10 mouse cellular contexts compared by ENCODE assay signal in genomic region chr8:104032179-104032578, GRCm38 (mm10).
DNase-seq lines count a peak whose midpoint lies in the region; ATAC-seq lines count a peak whose summit lies in the region.
"Had no signal": no experiment of that assay in that cellular context is flagged by ENCODE, and none has a peak within 500 bp of the region (broad histone marks: within the 10 kb centered on the region; RNA-seq: fewer than 3 reads in every experiment).

No protein-coding gene starts in this region.

- intact Hi-C loops in left cerebral cortex, postnatal 14 days (cut with DNase I): loop anchor here (5.0 kb wide), 1 partner anchor 45 kb away; no protein-coding TSS in a partner anchor
- intact Hi-C loops in left cerebral cortex, postnatal 10 days (cut with DNase I): no loop called here

- ATAC-seq in megakaryocyte-erythroid progenitor cell, adult 5-6 weeks (replicated peaks; ENCODE audit: low FRiP score, low TSS enrichment, poor library complexity, severe bottlenecking): 0 out of 2 replicates have a peak, but pooled peaks have one; percentile 53

- peak; percentile 46 to 58 for DNase-seq in cerebellum, postnatal 14 days
- no peak for DNase-seq in cerebellum, adult 11-12 months
- peak; percentile 43 to 60 for DNase-seq in left cerebral cortex, postnatal 14 days (ENCODE audit: low spot score in 2 of 2)
- DNase-seq in left cerebral cortex, postnatal 10 days (ENCODE audit: extremely low spot score in 1 of 2, low spot score in 2 of 2): no peak
- DNase-seq in ZHBTc4 (ENCODE audit: low read depth, low spot score): peak; percentile 32
- no peak for DNase-seq in adrenal gland, postnatal 10 days
- no peak for DNase-seq in right cerebral cortex, postnatal 14 days
- DNase-seq: cerebellum, adult 9-10 months; spleen, adult 18-20 months had no signal

Comparison
In these comparisons a context has a peak if more than half of its experiments do, and no peak if none do; other contexts are left out.
1. DNase-seq: peak in cerebellum, postnatal 14 days (2 of 2), left cerebral cortex, postnatal 14 days (2 of 2) and ZHBTc4 (single experiment); none in cerebellum, adult 11-12 months (single experiment), left cerebral cortex, postnatal 10 days (0 of 2), adrenal gland, postnatal 10 days (single experiment) and right cerebral cortex, postnatal 14 days (single experiment).